Mouse (Mus musculus) kidney, embryonic 16.5 days (tissue): ENCODE data around the gene Ambra1. TPM values are rescaled to one million over a fixed set of nuclear protein-coding genes. Genes with fewer than 3 reads are reported as not detected.
"Not testable (repeated sequence)": the region's sequence is repeated elsewhere in the genome, so short reads cannot be mapped to it uniquely, and the experiment has no call there.

Source experiments
- ATAC-seq: fragments of 200-750 bp; cut with Nextera tagmentation; 2 replicates; pipeline ENCODE4 v1.8.0; 2017; ENCODE audit warnings: moderate TSS enrichment; ENCODE audit not compliant: low FRiP score, low TSS enrichment
- H3K27ac ChIP-seq: fragments of 300-500 bp; sonication (generic); 2 replicates; pipeline ENCODE4 v1.5.1; 2014; ENCODE audit warnings: low read length
- H3K27me3 ChIP-seq: fragments of 300-500 bp; sonication (generic); 2 replicates; pipeline ENCODE4 v1.6.1; 2014; ENCODE audit warnings: low read length, control low read depth, mixed read lengths; ENCODE audit not compliant: insufficient read depth
- H3K36me3 ChIP-seq: fragments of 300-500 bp; sonication (generic); 2 replicates; pipeline ENCODE4 v1.6.1; 2014; ENCODE audit warnings: low read length, control low read depth, mixed read lengths; ENCODE audit not compliant: insufficient read depth
- H3K4me1 ChIP-seq: fragments of 300-500 bp; sonication (generic); 2 replicates; pipeline ENCODE4 v1.6.1; 2014; ENCODE audit warnings: low read length, control low read depth, mixed read lengths; ENCODE audit not compliant: insufficient read depth
- H3K4me2 ChIP-seq: fragments of 300-500 bp; sonication (generic); replicated peaks from 2 replicates; pipeline ENCODE4 v1.6.1; 2014; ENCODE audit warnings: low read depth, low read length
- H3K4me3 ChIP-seq: fragments of 300-500 bp; sonication (generic); 2 replicates; pipeline ENCODE4 v1.5.1; 2014; ENCODE audit warnings: mild to moderate bottlenecking, low read length
- H3K9ac ChIP-seq: fragments of 300-500 bp; sonication (generic); replicated peaks from 2 replicates; pipeline ENCODE4 v1.6.1; 2014; ENCODE audit warnings: low read length
- H3K9me3 ChIP-seq: fragments of 300-500 bp; sonication (generic); 2 replicates; pipeline ENCODE4 v1.6.1; 2016; ENCODE audit warnings: low read length, control low read depth
- WGBS: fragments of 180-500 bp; shearing (Covaris S2); extraction: QIAGEN DNeasy Blood & Tissue Kit; methylation state at CpG from one replicate; pipeline ENCODE4 v1.1.7; 2014; 5-methylcytosine and 5-hydroxymethylcytosine counted together
- polyA plus RNA-seq: library from polyadenylated mRNA; unstranded; fragments of >200 nt; fragmentation: Nextera tagmentation; extraction: Ambion mirVana; gene quantifications from 2 replicates; pipeline ENCODE4 v1.2.1, GENCODE M21; 2015

Ambra1 gene
- polyA plus RNA-seq, 1 experiment from 2014 or later = 20.7 TPM

- no peaks in the 10 kb centered on the region for H3K9me3 ChIP-seq
- no peak overlapping the region for H3K27ac ChIP-seq
- whole genome bisulfite sequencing = 94% methylated on average over 6 of the region's 6 CpGs
- H3K4me2 ChIP-seq = no peak overlapping the region
- no peak overlapping the region for H3K9ac ChIP-seq
- no peaks in the 10 kb centered on the region for H3K27me3 ChIP-seq
- H3K36me3 ChIP-seq = no peaks in the 10 kb centered on the region
- H3K4me1 ChIP-seq = peaks cover 13% of the 10 kb centered on the region
- no peak for ATAC-seq
- H3K4me3 ChIP-seq = no peak overlapping the region
These were observed 21.6 kb upstream of the Ambra1 start for GRCm38 (mm10) chr2:91708361-91708760.

GRCm38 (mm10) chr2:91710272-91711234 lies 19.4 kb upstream of the Ambra1 start, which contains the start of the genes Atg13 and Harbi1:
Atg13 (minus strand) TSS chr2:91710576.
Harbi1 (plus strand) TSS chr2:91710852.
- H3K27me3 ChIP-seq = no peaks in the 10 kb centered on the region
- peak within 1 kb of the TSS; percentile 85 for H3K9ac ChIP-seq

GRCm38 (mm10) chr2:91711256-91711925 lies 18.5 kb upstream of the Ambra1 start:
- ATAC-seq = 0 out of 2 replicates have a peak, but pooled peaks have one; percentile 4
- under 1% methylated on average over 8 of the region's 8 CpGs for WGBS
- Histone ChIP-seq H3K4me2 (peak overlapping the region; percentile 66), H3K27me3 (no peaks in the 10 kb centered on the region), H3K4me3 (peak overlapping the region; percentile 99), H3K27ac (peak overlapping the region; percentile 85), H3K9ac (peak overlapping the region; percentile 85), H3K9me3 (no peaks in the 10 kb centered on the region), H3K4me1 (peaks cover 13% of the 10 kb centered on the region), H3K36me3 (no peaks in the 10 kb centered on the region)

More at GRCm38 (mm10) chr2:91710272-91711234, 19.4 kb upstream of the Ambra1 start, which contains the start of the genes Atg13 and Harbi1:
- Histone ChIP-seq H3K9me3 (no peaks in the 10 kb centered on the region), H3K4me1 (peaks cover 13% of the 10 kb centered on the region), H3K4me2 (peak within 1 kb of the TSS; percentile 87), H3K36me3 (no peaks in the 10 kb centered on the region), H3K27ac (peak within 1 kb of the TSS; percentile 85), H3K4me3 (peak within 1 kb of the TSS; percentile 99)
- peak; percentile 99 for ATAC-seq
- under 1% methylated on average over 66 of the region's 66 CpGs for WGBS

GRCm38 (mm10) chr2:91714921-91715320 lies 15.0 kb upstream of the Ambra1 start:
- Histone ChIP-seq H3K9me3 (no peaks in the 10 kb centered on the region), H3K9ac (no peak overlapping the region), H3K4me1 (peaks cover 7% of the 10 kb centered on the region; the same call in 1 of the 2 replicates), H3K36me3 (peaks cover 4% of the 10 kb centered on the region; the same call in 1 of the 2 replicates), H3K4me2 (no peak overlapping the region), H3K4me3 (no peak overlapping the region), H3K27me3 (no peaks in the 10 kb centered on the region), H3K27ac (no peak overlapping the region)
- WGBS = 89% methylated on average over 1 of the region's 1 CpGs
- no peak for ATAC-seq

GRCm38 (mm10) chr2:91718276-91718675 lies 11.7 kb upstream of the Ambra1 start:
- no peaks in the 10 kb centered on the region for H3K9me3 ChIP-seq
- H3K4me2 ChIP-seq = no peak overlapping the region
- no peaks in the 10 kb centered on the region for H3K4me1 ChIP-seq
- no peak overlapping the region for H3K27ac ChIP-seq
- no peak overlapping the region for H3K9ac ChIP-seq
- no peaks in the 10 kb centered on the region for H3K27me3 ChIP-seq
- ATAC-seq = no peak
- peaks cover 9% of the 10 kb centered on the region for H3K36me3 ChIP-seq
- WGBS = 84% methylated on average over 6 of the region's 6 CpGs
- H3K4me3 ChIP-seq = no peak overlapping the region

GRCm38 (mm10) chr2:91723382-91723781 lies 6.6 kb upstream of the Ambra1 start:
- WGBS = 80% methylated on average over 4 of the region's 4 CpGs
- Histone ChIP-seq H3K9me3 (no peaks in the 10 kb centered on the region), H3K4me1 (no peaks in the 10 kb centered on the region), H3K27me3 (peaks cover 3% of the 10 kb centered on the region; the same call in 1 of the 2 replicates), H3K4me3 (no peak overlapping the region), H3K4me2 (no peak overlapping the region), H3K9ac (no peak overlapping the region), H3K36me3 (peaks cover 9% of the 10 kb centered on the region), H3K27ac (no peak overlapping the region)
- no peak for ATAC-seq

GRCm38 (mm10) chr2:91723951-91724350 lies 6.0 kb upstream of the Ambra1 start:
- H3K27ac ChIP-seq = no peak overlapping the region
- H3K36me3 ChIP-seq = peaks cover 7% of the 10 kb centered on the region
- H3K4me3 ChIP-seq = no peak overlapping the region
- H3K4me1 ChIP-seq = no peaks in the 10 kb centered on the region
- ATAC-seq = no peak
- peaks cover 3% of the 10 kb centered on the region; the same call in 1 of the 2 replicates for H3K27me3 ChIP-seq
- no peaks in the 10 kb centered on the region for H3K9me3 ChIP-seq
- H3K9ac ChIP-seq = no peak overlapping the region
- H3K4me2 ChIP-seq = no peak overlapping the region

GRCm38 (mm10) chr2:91724716-91725115 lies 5.2 kb upstream of the Ambra1 start:
- WGBS = 72% methylated on average over 2 of the region's 2 CpGs
- Histone ChIP-seq H3K9me3 (no peaks in the 10 kb centered on the region), H3K9ac (no peak overlapping the region), H3K27ac (no peak overlapping the region), H3K4me2 (no peak overlapping the region), H3K27me3 (peaks cover 3% of the 10 kb centered on the region; the same call in 1 of the 2 replicates), H3K36me3 (peaks cover 5% of the 10 kb centered on the region), H3K4me1 (no peaks in the 10 kb centered on the region), H3K4me3 (no peak overlapping the region)
- no peak for ATAC-seq

GRCm38 (mm10) chr2:91725476-91725875 lies 4.5 kb upstream of the Ambra1 start:
- H3K9me3 ChIP-seq, H3K4me1 ChIP-seq, H3K27ac ChIP-seq, H3K9ac ChIP-seq, ATAC-seq, H3K36me3 ChIP-seq, H3K4me2 ChIP-seq, H3K27me3 ChIP-seq, H3K4me3 ChIP-seq: not testable (repeated sequence)
- 50% methylated on average over 4 of the region's 4 CpGs for whole genome bisulfite sequencing
